Mouse (Mus musculus): ENCODE data around the gene Mob4.

DNA sequence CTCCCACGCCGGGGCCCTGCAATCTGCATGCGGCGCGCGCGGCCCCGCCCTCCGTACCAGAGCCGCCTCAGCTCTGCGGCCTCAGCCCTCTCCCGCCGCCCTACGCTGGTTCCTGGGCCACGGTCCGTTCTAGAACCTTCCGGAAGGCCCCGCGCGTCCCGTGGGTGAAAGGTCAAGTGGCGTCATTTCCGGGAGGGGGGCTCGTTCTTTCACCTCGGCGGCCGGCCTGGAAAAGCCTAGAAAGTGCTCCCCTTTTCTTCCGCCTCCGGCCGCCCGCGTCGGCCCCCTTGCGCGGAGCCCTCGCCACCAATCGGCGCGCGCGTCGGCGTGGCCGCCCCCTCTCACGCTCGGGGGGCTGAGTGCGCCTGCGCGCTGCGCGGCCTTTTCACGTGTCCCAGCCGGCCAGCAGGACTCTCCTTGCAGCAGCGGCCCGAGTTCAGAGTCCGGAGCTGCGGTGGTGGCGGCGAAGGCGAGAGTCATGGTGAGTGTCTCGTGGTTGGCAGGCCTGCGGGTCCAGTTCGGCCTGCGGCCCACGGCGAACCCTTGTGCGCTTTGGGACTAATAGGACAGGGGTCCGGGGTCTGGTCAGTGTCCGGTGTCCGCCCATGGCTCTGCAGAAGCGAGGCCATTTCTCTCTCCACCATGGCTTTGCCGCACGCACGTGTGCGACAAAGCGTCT lies 43.0 kb upstream of the Mob4 start, which contains the start of the genes Hspe1 and Hspd1:
- TF ChIP-seq CTCF (IDR thresholded peaks at IDR 0.05; ENCODE audit: insufficient read depth, low read depth, low read length) (no peak), POLR2A (IDR thresholded peaks at IDR 0.05; ENCODE audit: insufficient read depth, low read depth, low read length) (peak; percentile 61)

All from olfactory bulb, adult 2 months (tissue).